Mouse (Mus musculus) left cerebral cortex, postnatal 14 days (tissue): ENCODE measurements around the gene Olfr214. TPM values are rescaled to one million over a fixed set of nuclear protein-coding genes. Genes with fewer than 3 reads are reported as not detected.
"Not testable (repeated sequence)": the region's sequence is repeated elsewhere in the genome, so short reads cannot be mapped to it uniquely, and the experiment has no call there.

Experiments
- DNase-seq, 2 experiments: peaks; one replicate each; pipeline ENCODE4 v3.0.0; 2021 to 2022; ENCODE audit warnings: low spot score in 2 of 2, mixed read lengths in 1 of 2
- intact Hi-C: fragments of 180-260 bp; cut with DNase I; formaldehyde crosslinking; loops from one replicate; pipeline ENCODE4 v1.15.1; 2025
- long read RNA-seq, 2 experiments: library from polyadenylated mRNA; stranded (forward); transcript quantifications; one replicate each; pipeline ENCODE4 v2.0.0; 2021
- total RNA-seq, 2 experiments: library from RNA; stranded (reverse); gene quantifications; 2 replicates each; pipeline ENCODE4 v1.2.3; 2021

Olfr214 gene
- total RNA-seq, result not detected
- long read RNA-seq, experiment 1, result 0 reads
- long read RNA-seq, experiment 2, result 0 reads

GRCm38 (mm10) chr6:116553935-116554334, at the start of gene Olfr214:
TSS of gene Olfr214 (plus strand) at chr6:116554235.
- DNase-seq, result no peak
- intact Hi-C loops, result no loop called here

GRCm38 (mm10) chr6:116506302-116507003, 47.6 kb upstream of the Olfr214 start, which contains the start of gene Olfr212:
TSS of gene Olfr212 (plus strand) at chr6:116506516.
- DNase-seq, intact Hi-C loops: not testable (repeated sequence)

- intact Hi-C loops, result no loop called here
- DNase-seq, result no peak
Measured at GRCm38 (mm10) chr6:116514832-116515231, 39.2 kb upstream of the Olfr214 start.

GRCm38 (mm10) chr6:116538156-116538555, 15.9 kb upstream of the Olfr214 start, which contains the start of gene Olfr213:
TSS of gene Olfr213 (plus strand) at chr6:116538456.
- intact Hi-C loops, result no loop called here
- DNase-seq, result no peak

- intact Hi-C loops, result no loop called here
- DNase-seq, result no peak
Measured at GRCm38 (mm10) chr6:116542500-116542899, 11.5 kb upstream of the Olfr214 start.

GRCm38 (mm10) chr6:116550841-116551240, 3.2 kb upstream of the Olfr214 start, which contains the start of gene Gm5580:
TSS of gene Gm5580 (plus strand) at chr6:116551141.
- intact Hi-C loops, DNase-seq: not testable (repeated sequence)

GRCm38 (mm10) chr6:116554952-116555351, 917 bp downstream of the Olfr214 start:
- intact Hi-C loops, result no loop called here
- no peak for DNase-seq

GRCm38 (mm10) chr6:116569834-116570233, 15.8 kb downstream of the Olfr214 start:
- DNase-seq, result peak; percentile 50 to 52
- intact Hi-C loops, result no loop called here

GRCm38 (mm10) chr6:116584095-116584494, 30.1 kb downstream of the Olfr214 start, which contains the start of gene Olfr215:
TSS of gene Olfr215 (minus strand) at chr6:116584195.
- DNase-seq, result no peak
- intact Hi-C loops, result no loop called here

GRCm38 (mm10) chr6:116600969-116601368, 46.9 kb downstream of the Olfr214 start:
- DNase-seq, intact Hi-C loops: not testable (repeated sequence)

GRCm38 (mm10) chr6:116607230-116607629, 53.2 kb downstream of the Olfr214 start:
- DNase-seq, result no peak
- intact Hi-C loops, result no loop called here

Other genes starting within 250 kb of the Olfr214 start
- 10 to 100 TPM; 52.8 to 54.3 TPM for gene March8, start 216.2 kb upstream of the Olfr214 start, total RNA-seq
- gene Alox5, start 93.1 kb upstream of the Olfr214 start, total RNA-seq, result 1 to 10 TPM; 1.3 to 3.0 TPM
- gene Olfr211, start 65.1 kb upstream of the Olfr214 start, total RNA-seq, result not detected
- gene Olfr212, start 47.7 kb upstream of the Olfr214 start, total RNA-seq, result not detected
- gene Olfr213, start 15.8 kb upstream of the Olfr214 start, total RNA-seq, result not detected
- 1 to 10 TPM; 2.3 to 3.3 TPM for gene Gm5580, start 3.1 kb upstream of the Olfr214 start, total RNA-seq
- gene Olfr215, start 30.0 kb downstream of the Olfr214 start, total RNA-seq, result not detected
- 10 to 100 TPM; 25.2 to 29.6 TPM for gene Zfp422, start 74.8 kb downstream of the Olfr214 start, total RNA-seq
- 10 to 100 TPM in 1 of 2 experiments, 1 to 10 TPM in 1; 2.5 to 12.4 TPM for gene Depp1, start 96.4 kb downstream of the Olfr214 start, total RNA-seq
- 1 to 10 TPM; 4.3 to 5.0 TPM for gene Rassf4, start 119.7 kb downstream of the Olfr214 start, total RNA-seq
- gene Tmem72, start 162.7 kb downstream of the Olfr214 start, total RNA-seq, result 1 to 10 TPM; 1.0 to 1.2 TPM